Mouse (Mus musculus) lung, postnatal 0 days (tissue): ENCODE measurements around the gene Klhdc9.

ENCODE experiments used
- CTCF ChIP-seq: IDR thresholded peaks from 2 replicates; pipeline ENCODE4 v1.5.1; 2016; ENCODE audit warnings: antibody characterized with exemption, mild to moderate bottlenecking
- EP300 ChIP-seq: IDR thresholded peaks from 2 replicates; pipeline ENCODE4 v1.6.1; 2016; ENCODE audit warnings: antibody characterized with exemption, mild to moderate bottlenecking, control low read depth

DNA sequence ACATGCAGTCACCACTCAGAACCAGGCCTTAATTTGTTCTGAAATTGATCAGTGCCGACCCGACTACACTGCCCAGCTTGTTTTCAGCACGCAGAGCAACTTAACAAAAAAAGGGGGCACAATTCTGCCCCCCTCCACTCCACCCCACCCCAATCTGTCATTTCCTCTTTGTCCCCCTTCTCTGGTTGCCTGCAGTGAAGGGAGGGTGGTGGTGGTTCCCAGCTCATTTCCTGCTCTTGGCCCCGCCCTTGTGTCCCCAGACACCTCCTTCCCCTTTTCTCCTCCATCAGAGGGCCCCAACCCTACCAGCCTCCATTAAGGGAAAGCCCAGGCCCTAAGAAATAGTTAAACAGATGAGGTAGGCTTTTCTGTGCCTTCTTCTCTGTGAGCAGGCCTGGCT is 29.5 kb upstream of the Klhdc9 start:
- no peak for TF ChIP-seq CTCF
- no peak for TF ChIP-seq EP300
